Mouse (Mus musculus) frontal cortex, adult 2 months (tissue): ENCODE results near the gene Crocc. TPM values are rescaled to one million over a fixed set of nuclear protein-coding genes. Genes with fewer than 3 reads are reported as not detected.
A peak's percentile ranks its signal among the peaks of the same experiment; 100 is the strongest.

Source experiments
- DNase-seq, 2 experiments: peaks; one replicate each; pipeline ENCODE4 v3.0.0; 2022; ENCODE audit warnings: low spot score in 1 of 2; ENCODE audit errors: extremely low spot score in 1 of 2
- polyA plus RNA-seq: library from polyadenylated mRNA; depleted of rRNA; stranded (reverse); fragments of >200 nt; gene quantifications from 2 replicates; pipeline ENCODE4 v1.2.3, GENCODE M21; 2012; rRNA removed

Crocc gene
- polyA plus RNA-seq, 1 experiment = 80.2 TPM

DNA sequence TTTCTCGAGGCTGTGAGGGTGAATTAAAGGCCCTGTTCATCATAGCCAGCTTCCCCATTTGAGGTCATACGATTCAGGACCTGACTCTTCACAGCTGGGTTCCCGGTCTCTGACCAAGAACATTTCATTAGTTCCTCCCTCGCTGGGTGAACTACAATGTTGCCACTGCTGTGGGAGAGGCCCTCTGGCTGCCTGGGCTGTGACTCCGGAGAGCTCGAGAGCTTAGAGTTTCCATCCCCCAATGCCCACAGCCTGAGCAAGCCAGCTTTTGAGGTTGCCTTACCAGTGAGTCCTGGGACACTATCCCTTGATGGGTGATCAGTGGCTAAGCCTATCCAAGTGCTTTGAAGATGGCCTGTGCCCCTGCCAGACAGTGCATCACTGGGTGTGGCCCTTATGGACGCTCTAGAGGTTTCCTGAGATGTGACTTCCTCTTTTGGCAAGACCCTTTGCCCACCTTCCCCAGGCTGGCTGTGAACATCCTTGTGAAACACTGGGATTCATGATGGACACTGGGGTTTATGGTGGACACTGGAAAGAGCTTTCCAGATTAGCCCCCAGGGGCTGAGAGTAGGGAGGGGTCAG, 71.6 kb downstream of the Crocc start:
- no peak for DNase-seq

DNA sequence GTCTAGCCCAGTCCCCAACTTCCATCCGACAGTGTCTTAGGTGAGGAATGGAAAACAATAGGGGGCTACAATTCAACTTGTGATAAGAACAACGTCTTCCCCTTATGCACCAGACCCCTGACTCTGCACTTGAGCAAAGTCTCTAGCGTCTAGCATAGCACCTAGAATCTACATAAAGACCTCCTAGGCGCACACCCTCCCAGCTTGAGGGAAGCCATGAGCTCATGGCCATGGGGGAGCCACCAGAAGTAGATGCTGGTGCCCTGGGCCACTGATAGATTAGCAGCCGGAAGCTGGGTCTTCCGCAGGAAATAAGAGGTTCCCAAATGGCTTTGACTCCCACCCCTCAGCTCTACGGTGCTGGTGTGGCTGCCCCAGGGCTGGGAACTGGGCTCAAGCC, 72.9 kb downstream of the Crocc start:
- DNase-seq = no peak

DNA sequence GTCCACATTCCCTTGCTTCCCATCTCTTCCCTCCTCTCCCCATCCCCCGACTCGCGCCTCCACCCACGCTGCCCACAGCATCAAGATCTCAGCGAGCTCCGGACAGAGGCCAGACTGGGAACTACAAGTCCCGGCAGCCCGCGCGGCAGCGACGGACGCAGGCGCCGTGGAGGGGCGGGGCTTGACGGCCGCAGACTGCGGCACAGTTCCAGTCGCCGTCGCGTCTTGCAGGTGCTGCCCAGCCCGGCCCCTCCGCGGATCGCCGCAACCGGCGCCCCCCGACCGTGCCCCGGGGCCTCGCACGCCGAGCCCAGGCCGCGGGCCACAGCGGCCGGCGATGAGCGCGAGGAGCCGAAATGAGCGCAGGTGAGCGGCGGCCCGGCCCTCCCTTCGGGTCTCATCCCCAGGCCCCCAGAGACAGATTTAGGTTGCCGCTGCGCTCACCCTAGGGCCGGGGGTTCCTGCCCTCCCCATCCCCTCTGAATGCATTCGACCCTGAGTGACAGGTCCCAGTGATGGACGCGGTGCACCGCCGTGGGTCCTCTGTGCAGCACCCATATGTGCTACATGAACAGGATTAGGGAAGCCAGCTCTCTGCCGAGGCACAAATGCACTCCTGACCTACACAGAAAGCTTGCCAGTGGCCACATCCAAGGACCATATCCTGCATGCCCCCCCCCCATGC, 73.5 kb downstream of the Crocc start, which contains the start of gene Atp13a2:
TSS of gene Atp13a2 (plus strand) at position 163 of the 685 bp plus-strand sequence.
- DNase-seq = peak; percentile 84 to 95

DNA sequence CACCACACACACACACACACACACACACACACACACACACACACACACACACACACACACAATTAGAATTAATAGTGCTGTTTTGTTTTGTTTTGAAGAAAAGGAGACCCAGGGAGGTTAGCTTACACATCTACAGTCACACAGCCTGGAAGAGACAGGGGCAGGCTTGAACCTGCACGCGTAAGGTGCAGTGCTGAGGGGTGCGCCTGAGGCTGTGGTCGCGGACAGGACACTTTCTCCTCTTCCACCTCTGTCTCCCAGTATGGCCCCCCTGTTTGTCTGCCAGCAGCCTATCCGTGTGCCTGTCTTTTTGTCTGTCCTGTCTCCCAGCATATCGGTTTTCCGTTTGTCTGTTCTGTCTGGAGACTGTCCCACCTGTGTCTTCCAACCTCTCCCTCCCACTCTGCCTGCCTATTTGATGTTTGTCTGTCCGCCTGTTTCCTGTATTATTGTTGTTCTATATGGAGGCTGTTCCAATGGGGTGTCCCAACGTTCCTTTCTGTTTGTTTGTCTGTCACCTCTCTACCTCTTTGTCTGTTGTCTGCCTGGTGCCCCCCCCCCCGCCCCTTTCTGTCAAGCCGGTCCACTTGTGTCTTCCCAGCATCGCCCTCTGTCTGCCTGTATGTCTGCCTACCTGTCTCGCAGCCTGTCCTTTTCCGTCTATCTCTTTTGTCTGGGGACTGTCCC, 74.2 kb downstream of the Crocc start:
- DNase-seq = no peak

DNA sequence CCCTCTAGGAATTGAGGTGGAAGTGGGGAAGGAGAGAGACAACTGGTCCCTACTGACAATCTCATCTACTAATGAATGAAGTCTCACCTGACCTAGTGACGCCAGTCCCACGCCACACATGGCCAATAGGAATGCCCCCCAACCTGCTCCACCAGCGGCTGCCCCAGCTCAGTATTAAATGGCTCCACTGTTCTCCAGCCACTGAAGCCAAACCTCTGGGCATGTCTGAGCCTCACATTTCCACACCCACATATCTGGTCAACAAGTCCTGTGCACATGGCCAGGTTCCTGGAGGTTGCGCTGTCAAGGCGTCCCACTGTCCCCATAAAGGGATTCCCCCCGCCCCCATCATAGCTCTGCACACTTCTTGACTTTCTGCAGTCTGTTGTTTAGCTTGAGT, 75.8 kb downstream of the Crocc start:
- DNase-seq = no peak

DNA sequence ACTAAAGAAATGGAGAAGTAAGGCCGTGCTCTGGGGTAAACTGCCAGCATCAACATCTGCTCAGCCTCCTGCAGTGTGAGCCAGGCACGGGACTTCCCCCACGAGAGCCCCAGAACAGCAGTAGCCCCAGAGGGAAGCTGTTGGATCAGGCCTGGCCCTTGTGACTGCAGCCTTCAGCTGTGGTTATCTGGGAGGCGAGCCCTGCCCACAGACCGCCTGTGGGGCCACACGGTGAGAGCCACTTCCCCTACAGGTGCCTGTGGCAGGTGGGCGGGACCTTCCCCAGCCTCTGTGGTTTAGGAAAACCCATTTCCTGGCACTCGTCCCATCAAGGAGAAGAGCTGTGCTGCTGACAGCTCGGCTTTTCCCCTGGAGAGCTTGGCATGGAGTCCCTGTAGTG, 76.9 kb downstream of the Crocc start:
- peak in 1 of 2 experiments; percentile 51 for DNase-seq

DNA sequence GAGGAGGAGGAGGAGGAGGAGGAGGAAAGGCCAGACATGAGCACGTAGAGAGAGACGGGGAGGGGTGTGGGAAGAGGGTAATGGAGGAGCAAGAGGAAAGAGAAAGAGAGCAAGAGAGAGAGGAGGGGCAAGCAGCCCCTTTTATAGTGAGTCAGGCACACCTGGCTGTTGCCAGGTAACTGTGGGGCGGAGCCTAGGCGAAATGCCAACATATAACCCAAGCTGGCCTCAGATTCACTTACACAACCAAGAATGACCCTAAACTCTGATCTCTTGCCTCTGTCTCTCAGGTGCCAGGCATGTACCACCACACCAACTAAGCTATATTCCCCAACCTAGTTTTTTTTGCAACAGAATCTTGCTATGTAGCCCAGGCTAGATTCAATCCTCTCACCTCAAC, 77.5 kb downstream of the Crocc start:
- no peak for DNase-seq

DNA sequence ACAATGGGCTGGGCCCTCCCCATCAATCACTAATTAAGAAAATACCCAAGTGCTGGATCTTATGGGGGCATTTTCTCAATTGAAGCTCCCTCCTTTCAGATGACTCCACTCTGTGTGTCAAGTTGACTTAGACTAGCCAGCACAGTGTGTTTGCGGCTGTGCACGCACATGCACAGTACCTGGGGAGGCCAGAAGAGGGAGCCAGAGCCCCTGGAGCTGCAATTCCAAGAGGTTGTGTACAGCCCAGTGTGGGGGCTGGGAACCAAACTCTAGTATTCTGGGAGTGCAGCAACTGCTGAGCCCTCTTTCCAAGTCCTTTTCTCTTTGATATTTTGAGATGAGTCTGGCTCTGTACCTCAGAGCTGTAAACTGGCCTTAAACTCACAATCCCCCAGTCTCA, 78.7 kb downstream of the Crocc start:
- no peak for DNase-seq

DNA sequence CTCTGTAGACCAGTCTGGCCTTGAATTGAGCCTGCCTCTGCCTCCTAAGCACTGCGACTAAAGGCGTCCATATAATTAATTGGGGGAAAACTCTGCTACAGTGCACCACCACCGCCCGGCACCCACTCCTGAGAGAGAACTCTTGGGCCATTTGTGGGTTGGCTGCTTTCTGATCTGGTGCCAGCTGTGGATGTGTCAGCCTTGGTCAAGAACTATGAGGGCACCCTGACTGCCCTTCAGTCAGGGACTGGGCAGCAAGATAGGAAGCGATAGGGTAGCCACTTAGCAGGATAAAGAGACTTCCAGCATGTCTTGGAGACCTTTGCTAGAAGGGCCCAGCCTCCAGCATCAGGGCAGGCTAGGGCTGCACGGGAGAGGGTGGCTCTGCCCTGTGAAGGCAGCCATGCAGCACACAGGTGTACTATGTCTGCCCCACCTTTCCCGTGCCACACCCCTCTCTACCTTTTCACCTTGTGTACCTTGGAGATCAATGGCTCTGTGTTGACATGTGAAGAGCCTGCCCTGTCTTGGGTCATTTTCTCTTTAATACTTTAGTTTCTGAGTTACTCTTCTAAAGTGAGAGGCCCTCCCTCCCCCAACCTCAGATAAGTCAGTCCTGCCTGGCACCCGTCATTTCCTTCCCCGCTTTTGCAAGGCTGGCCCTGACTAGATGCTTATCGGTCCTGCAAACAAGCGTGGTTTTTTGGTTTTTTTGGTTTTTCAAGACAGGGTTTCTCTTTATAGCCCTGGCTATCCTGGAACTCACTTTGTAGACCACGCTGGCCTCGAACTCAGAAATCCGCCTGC, 82.3 kb downstream of the Crocc start:
- no peak for DNase-seq

DNA sequence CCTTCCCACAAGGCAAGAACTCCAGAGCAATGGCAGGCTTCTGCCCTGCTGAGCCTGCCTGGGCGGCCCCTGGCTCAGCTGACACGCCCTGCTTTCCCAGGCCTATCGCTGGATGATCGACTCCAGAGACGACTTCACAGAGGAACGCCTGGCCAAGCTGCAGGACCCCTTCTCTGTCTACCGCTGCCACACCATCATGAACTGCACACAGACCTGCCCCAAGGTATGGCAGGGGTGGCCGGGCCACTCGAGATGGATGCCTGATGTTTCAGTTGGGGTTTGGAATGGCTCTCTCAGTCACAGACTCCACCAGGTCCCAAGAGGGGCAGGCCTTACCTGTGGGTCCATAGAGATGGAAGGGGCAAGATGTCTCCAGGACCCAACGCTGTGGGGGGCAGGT, 83.1 kb downstream of the Crocc start:
- DNase-seq = no peak

DNA sequence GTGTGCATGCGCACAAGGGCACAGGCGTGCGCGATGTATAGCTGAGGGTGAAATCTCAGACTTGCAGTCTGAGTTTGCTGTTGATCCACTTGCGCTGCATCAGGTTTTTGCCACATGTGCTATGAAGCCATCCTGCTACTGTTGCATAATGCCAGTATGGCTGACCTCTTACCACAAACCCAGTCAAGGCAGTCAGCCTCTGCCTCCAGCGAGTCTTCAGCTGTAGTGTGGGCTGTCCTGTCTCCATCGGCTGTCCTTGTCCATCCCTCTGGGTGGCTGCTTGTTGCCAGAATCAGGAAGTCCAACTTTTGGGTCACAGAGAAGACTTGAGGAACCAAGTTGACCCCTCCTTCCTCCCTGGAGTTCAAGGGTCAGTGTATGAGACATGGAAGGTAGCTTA, 85.0 kb downstream of the Crocc start:
- no peak for DNase-seq

DNA sequence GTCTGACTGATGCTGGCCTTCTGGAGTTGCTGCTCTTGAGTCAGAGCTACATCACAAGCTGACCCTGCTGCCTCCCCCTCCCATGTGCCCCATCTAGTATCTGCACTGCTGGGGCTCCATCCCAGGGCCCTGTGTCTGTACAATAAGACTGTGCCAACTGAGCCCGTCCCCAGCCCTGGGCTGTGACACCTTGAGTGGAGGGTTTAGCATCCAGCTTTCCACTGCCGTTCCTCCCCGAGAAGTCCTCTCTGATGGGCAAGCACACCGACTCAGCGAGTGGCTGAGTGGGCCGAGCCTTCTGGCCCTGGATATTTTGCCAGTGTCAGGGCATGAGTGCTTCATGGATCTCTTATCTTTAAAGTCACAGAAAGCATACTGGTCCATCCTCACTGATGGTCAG, 85.9 kb downstream of the Crocc start:
- no peak for DNase-seq

DNA sequence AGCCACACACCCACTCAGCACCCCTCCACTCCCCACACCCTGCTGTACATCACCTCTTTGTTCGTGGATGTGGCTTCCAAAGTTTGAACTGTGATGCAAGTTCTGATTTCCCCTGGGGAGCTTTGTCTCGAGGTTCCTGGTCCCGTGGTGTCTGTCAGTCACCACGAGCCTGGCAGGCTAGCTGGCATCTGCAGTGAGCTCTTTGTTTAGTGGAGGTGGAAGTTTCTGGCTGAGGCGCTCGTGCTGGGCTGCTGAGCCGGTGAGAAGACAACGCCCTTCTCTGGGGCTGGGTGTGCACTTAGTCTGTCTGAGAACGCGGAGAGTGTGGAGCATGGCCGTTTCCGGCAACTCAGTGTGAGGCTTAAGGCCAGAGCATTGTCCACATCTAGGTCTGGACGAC, 88.7 kb downstream of the Crocc start:
- DNase-seq = no peak

DNA sequence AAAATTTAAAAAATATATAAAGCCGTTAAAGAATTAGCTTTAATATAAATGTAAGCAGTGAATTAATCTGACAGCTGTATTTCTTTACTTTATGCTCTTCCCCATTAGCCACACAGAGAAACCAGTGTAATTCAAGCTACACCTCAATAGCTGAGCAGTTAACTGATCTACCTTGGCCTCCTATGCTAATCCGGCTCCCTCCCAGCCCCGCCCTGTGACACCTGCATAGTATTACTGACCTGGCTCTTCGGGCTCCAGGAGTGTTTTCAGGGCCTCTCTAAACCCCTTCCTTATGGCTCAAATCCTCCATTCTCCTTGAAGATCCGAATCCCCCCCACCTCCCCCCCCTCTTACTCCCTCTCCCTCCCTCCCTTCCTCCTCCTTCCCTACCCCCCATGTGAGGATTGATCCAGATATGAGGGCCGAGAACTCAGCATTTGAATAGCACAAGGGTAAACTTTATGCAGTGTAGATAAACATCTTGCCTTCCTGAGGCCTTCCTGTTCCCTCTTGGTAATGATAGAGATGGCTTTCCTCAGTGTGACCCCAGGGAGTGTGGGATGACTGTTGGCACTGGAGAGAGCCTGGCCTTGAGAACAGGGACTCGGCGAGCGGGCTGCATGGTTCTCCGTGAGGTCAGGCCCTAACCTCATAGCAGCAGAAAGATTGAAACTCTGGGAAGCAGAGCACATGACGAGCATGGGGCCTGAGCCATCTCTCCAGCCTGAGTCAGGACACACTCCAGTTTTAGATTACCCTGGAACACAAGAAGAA, 92.8 kb downstream of the Crocc start:
- DNase-seq = no peak

Other genes with a start within 250 kb of the Crocc start
- 0.14 and 0.23 TPM in 2 replicates for gene Padi3, start 249.9 kb downstream of the Crocc start, polyA plus RNA-seq
- gene Padi1, start 214.8 kb downstream of the Crocc start, polyA plus RNA-seq = 0.48 and 0.76 TPM in 2 replicates
- gene Padi2, start 154.2 kb downstream of the Crocc start, polyA plus RNA-seq = 12.2 and 13.0 TPM in 2 replicates
- gene Sdhb, start 99.3 kb downstream of the Crocc start, polyA plus RNA-seq = 282 and 283 TPM in 2 replicates
- gene Atp13a2, start 73.7 kb downstream of the Crocc start, polyA plus RNA-seq = 176 and 177 TPM in 2 replicates
- gene Mfap2, start 50.1 kb downstream of the Crocc start, polyA plus RNA-seq = 8.8 and 9.5 TPM in 2 replicates
- gene Necap2, start 17.8 kb upstream of the Crocc start, polyA plus RNA-seq = 55.7 and 60.3 TPM in 2 replicates
- 0.36 and 0.50 TPM in 2 replicates for gene Spata21, start 27.8 kb upstream of the Crocc start, polyA plus RNA-seq
- 22.3 and 23.0 TPM in 2 replicates for gene Szrd1, start 79.2 kb upstream of the Crocc start, polyA plus RNA-seq
- gene Fbxo42, start 87.4 kb upstream of the Crocc start, polyA plus RNA-seq = 20.9 and 21.0 TPM in 2 replicates
- gene Rsg1, start 153.4 kb upstream of the Crocc start, polyA plus RNA-seq = 3.4 and 3.8 TPM in 2 replicates
- gene Arhgef19, start 178.9 kb upstream of the Crocc start, polyA plus RNA-seq = 10.4 and 11.8 TPM in 2 replicates
- gene Epha2, start 240.7 kb upstream of the Crocc start, polyA plus RNA-seq = 2.3 and 2.6 TPM in 2 replicates